Mouse (Mus musculus) kidney, postnatal 10 days (tissue): Measurements from ENCODE around the gene Mrps36.
"Not testable (repeated sequence)": the region's sequence is repeated elsewhere in the genome, so short reads cannot be mapped to it uniquely, and the experiment has no call there.

Source experiments
- DNase-seq: peaks from one replicate; pipeline ENCODE4 v3.0.0; 2021; ENCODE audit warnings: mixed read lengths

Gene Mrps36

GRCm38 (mm10) chr13:100744036-100744744, at the start of gene Mrps36:
Gene Mrps36, minus strand, starts transcription at chr13:100744659.
- peak; percentile 96 for DNase-seq

- no peak for DNase-seq
Measured at GRCm38 (mm10) chr13:100789083-100789482, 44.6 kb upstream of the Mrps36 start.

- not testable (repeated sequence) for DNase-seq
Measured at GRCm38 (mm10) chr13:100788057-100788456, 43.6 kb upstream of the Mrps36 start.

- DNase-seq: peak; percentile 49
Measured at GRCm38 (mm10) chr13:100787316-100788010, 43.0 kb upstream of the Mrps36 start.

- peak; percentile 96 for DNase-seq
Measured at GRCm38 (mm10) chr13:100786414-100786867, 42.0 kb upstream of the Mrps36 start, which contains the start of gene Ccnb1. Gene Ccnb1, minus strand, starts transcription at chr13:100786570.

- no peak for DNase-seq
Measured at GRCm38 (mm10) chr13:100785806-100786413, 41.5 kb upstream of the Mrps36 start.

- DNase-seq: no peak
Measured at GRCm38 (mm10) chr13:100777491-100777890, 33.0 kb upstream of the Mrps36 start.

- DNase-seq: no peak
Measured at GRCm38 (mm10) chr13:100776710-100777109, 32.3 kb upstream of the Mrps36 start.

- no peak for DNase-seq
Measured at GRCm38 (mm10) chr13:100776056-100776419, 31.6 kb upstream of the Mrps36 start.

GRCm38 (mm10) chr13:100775252-100776055, 31.0 kb upstream of the Mrps36 start, which contains the start of gene Cenph:
Gene Cenph, minus strand, starts transcription at chr13:100775899.
- peak; percentile 92 for DNase-seq

- no peak for DNase-seq
Measured at GRCm38 (mm10) chr13:100774704-100775103, 30.2 kb upstream of the Mrps36 start.

GRCm38 (mm10) chr13:100755329-100755728, 10.9 kb upstream of the Mrps36 start:
- no peak for DNase-seq

GRCm38 (mm10) chr13:100754186-100754585, 9.7 kb upstream of the Mrps36 start:
- no peak for DNase-seq

- DNase-seq: no peak
Measured at GRCm38 (mm10) chr13:100753011-100753410, 8.6 kb upstream of the Mrps36 start.

GRCm38 (mm10) chr13:100752529-100752928, 8.1 kb upstream of the Mrps36 start:
- DNase-seq: no peak

GRCm38 (mm10) chr13:100751402-100751801, 6.9 kb upstream of the Mrps36 start:
- no peak for DNase-seq

GRCm38 (mm10) chr13:100750799-100751198, 6.3 kb upstream of the Mrps36 start:
- no peak for DNase-seq

- no peak for DNase-seq
Measured at GRCm38 (mm10) chr13:100748638-100749037, 4.2 kb upstream of the Mrps36 start.

- no peak for DNase-seq
Measured at GRCm38 (mm10) chr13:100746090-100746489, 1.6 kb upstream of the Mrps36 start.

- no peak for DNase-seq
Measured at GRCm38 (mm10) chr13:100743346-100744035, 968 bp downstream of the Mrps36 start.

- DNase-seq: no peak
Measured at GRCm38 (mm10) chr13:100742831-100743230, 1.6 kb downstream of the Mrps36 start.

- DNase-seq: no peak
Measured at GRCm38 (mm10) chr13:100732756-100733155, 11.7 kb downstream of the Mrps36 start.
